Mouse (Mus musculus) intestine, postnatal 0 days (tissue): ENCODE data around the gene Prkci. TPM values are rescaled to one million over a fixed set of nuclear protein-coding genes. Genes with fewer than 3 reads are reported as not detected.
A peak's percentile ranks its signal among the peaks of the same experiment; 100 is the strongest.

Experiments used
- ATAC-seq: fragments of 200-750 bp; cut with Nextera tagmentation; 2 replicates; pipeline ENCODE4 v1.8.0; 2017; ENCODE audit warnings: mild to moderate bottlenecking, moderate TSS enrichment, moderate library complexity
- H3K27ac ChIP-seq: fragments of 300-500 bp; sonication (generic); 2 replicates; pipeline ENCODE4 v1.5.1; 2014; ENCODE audit warnings: mild to moderate bottlenecking, low read depth, low read length, moderate library complexity
- H3K27me3 ChIP-seq: fragments of 300-500 bp; sonication (generic); replicated peaks from 2 replicates; pipeline ENCODE4 v1.6.1; 2014; ENCODE audit warnings: low read length, mixed read lengths; ENCODE audit not compliant: control insufficient read depth, insufficient read depth
- H3K36me3 ChIP-seq: fragments of 300-500 bp; sonication (generic); 2 replicates; pipeline ENCODE4 v1.6.1; 2014; ENCODE audit warnings: mild to moderate bottlenecking, moderate library complexity; ENCODE audit not compliant: control insufficient read depth, insufficient read depth
- H3K4me1 ChIP-seq: fragments of 300-500 bp; sonication (generic); replicated peaks from 2 replicates; pipeline ENCODE4 v1.6.1; 2014; ENCODE audit warnings: antibody characterized with exemption, low read length, mixed read lengths; ENCODE audit not compliant: control insufficient read depth, insufficient read depth
- H3K4me2 ChIP-seq: fragments of 300-500 bp; sonication (generic); replicated peaks from 2 replicates; pipeline ENCODE4 v1.6.1; 2014; ENCODE audit warnings: low read depth, mild to moderate bottlenecking, moderate library complexity
- H3K4me3 ChIP-seq: fragments of 300-500 bp; sonication (generic); 2 replicates; pipeline ENCODE4 v1.5.1; 2014; ENCODE audit warnings: low read depth, low read length
- H3K9ac ChIP-seq: fragments of 300-500 bp; sonication (generic); 2 replicates; pipeline ENCODE4 v1.6.1; 2014; ENCODE audit warnings: mild to moderate bottlenecking, low read depth, low read length
- H3K9me3 ChIP-seq: fragments of 300-500 bp; sonication (generic); 2 replicates; pipeline ENCODE4 v1.6.1; 2016; ENCODE audit warnings: mixed run types; ENCODE audit not compliant: control insufficient read depth
- CTCF ChIP-seq: sonication (generic); IDR thresholded peaks from 2 replicates; pipeline ENCODE4 v1.5.1; 2016; ENCODE audit warnings: low read depth, mild to moderate bottlenecking, control low read depth, antibody characterized with exemption, moderate library complexity
- WGBS: fragments of 180-500 bp; shearing (Covaris S2); extraction: QIAGEN DNeasy Blood & Tissue Kit; methylation state at CpG from one replicate; pipeline ENCODE4 v1.1.7; 2014; 5-methylcytosine and 5-hydroxymethylcytosine counted together
- polyA plus RNA-seq: library from polyadenylated mRNA; unstranded; fragments of >200 nt; fragmentation: Nextera tagmentation; extraction: Ambion mirVana; gene quantifications from 2 replicates; pipeline ENCODE4 v1.2.1, GENCODE M21; 2015

The Prkci gene
- polyA plus RNA-seq, 1 experiment from 2014 or later, result 14.5 TPM

GRCm38 (mm10) chr3:30992161-30992560 is 3.4 kb upstream of the Prkci start:
- Histone ChIP-seq H3K27me3 (no peaks in the 10 kb centered on the region), H3K36me3 (no peaks in the 10 kb centered on the region), H3K4me1 (no peaks in the 10 kb centered on the region), H3K9ac (no peak overlapping the region), H3K4me3 (no peak overlapping the region), H3K27ac (no peak overlapping the region), H3K4me2 (no peak overlapping the region), H3K9me3 (no peaks in the 10 kb centered on the region)
- 66% methylated on average over 7 of the region's 7 CpGs for WGBS
- no peak for TF ChIP-seq CTCF
- no peak for ATAC-seq

- no peak overlapping the region for H3K4me3 ChIP-seq
- no peak overlapping the region for H3K9ac ChIP-seq
- H3K4me2 ChIP-seq, result no peak overlapping the region
- no peaks in the 10 kb centered on the region for H3K27me3 ChIP-seq
- H3K36me3 ChIP-seq, result no peaks in the 10 kb centered on the region
- no peak for ATAC-seq
- TF ChIP-seq CTCF, result no peak
- H3K27ac ChIP-seq, result no peak overlapping the region
- H3K9me3 ChIP-seq, result no peaks in the 10 kb centered on the region
- no peaks in the 10 kb centered on the region for H3K4me1 ChIP-seq
These were observed 2.4 kb upstream of the Prkci start for GRCm38 (mm10) chr3:30993066-30993573.

GRCm38 (mm10) chr3:30994859-30995258 is 688 bp upstream of the Prkci start:
- H3K4me3 ChIP-seq, result peak overlapping the region; percentile 99
- H3K36me3 ChIP-seq, result no peaks in the 10 kb centered on the region
- H3K27ac ChIP-seq, result 0 out of 2 replicates have a peak overlapping the region, but pooled peaks have one; percentile 79
- H3K9me3 ChIP-seq, result no peaks in the 10 kb centered on the region
- no peaks in the 10 kb centered on the region; the same call in 1 of the 2 replicates for H3K4me1 ChIP-seq
- H3K9ac ChIP-seq, result 0 out of 2 replicates have a peak overlapping the region, but pooled peaks have one; percentile 89
- WGBS, result 14% methylated on average over 6 of the region's 6 CpGs
- no peak for ATAC-seq
- TF ChIP-seq CTCF, result no peak
- H3K27me3 ChIP-seq, result no peaks in the 10 kb centered on the region
- H3K4me2 ChIP-seq, result peak overlapping the region; percentile 68

- Histone ChIP-seq H3K4me1 (no peaks in the 10 kb centered on the region; the same call in 1 of the 2 replicates), H3K4me2 (peak overlapping the region; percentile 68), H3K4me3 (peak overlapping the region; percentile 99), H3K27ac (peak overlapping the region; percentile 79), H3K9ac (peak overlapping the region; percentile 89), H3K36me3 (no peaks in the 10 kb centered on the region), H3K27me3 (no peaks in the 10 kb centered on the region), H3K9me3 (no peaks in the 10 kb centered on the region)
- under 1% methylated on average over 49 of the region's 49 CpGs for WGBS
- peak; percentile 28 for ATAC-seq
- TF ChIP-seq CTCF, result no peak
These were observed 546 bp downstream of the Prkci start for GRCm38 (mm10) chr3:30995899-30996687.

- 4% methylated on average over 4 of the region's 4 CpGs for WGBS
- peak overlapping the region; percentile 99 for H3K4me3 ChIP-seq
- TF ChIP-seq CTCF, result no peak
- H3K36me3 ChIP-seq, result no peaks in the 10 kb centered on the region
- ATAC-seq, result no peak
- H3K4me2 ChIP-seq, result peak overlapping the region; percentile 68
- H3K9ac ChIP-seq, result peak overlapping the region; percentile 89; the same call in 1 of the 2 replicates
- H3K27ac ChIP-seq, result no peak overlapping the region; the same call in 1 of the 2 replicates
- H3K4me1 ChIP-seq, result no peaks in the 10 kb centered on the region; the same call in 1 of the 2 replicates
- no peaks in the 10 kb centered on the region for H3K9me3 ChIP-seq
- no peaks in the 10 kb centered on the region for H3K27me3 ChIP-seq
These were observed 1.1 kb downstream of the Prkci start for GRCm38 (mm10) chr3:30996688-30997014.

- H3K9ac ChIP-seq, result no peak overlapping the region
- H3K27me3 ChIP-seq, result no peaks in the 10 kb centered on the region
- ATAC-seq, result peak; percentile 40
- H3K4me2 ChIP-seq, result peak overlapping the region; percentile 28
- no peak overlapping the region for H3K4me3 ChIP-seq
- no peaks in the 10 kb centered on the region; the same call in 1 of the 2 replicates for H3K4me1 ChIP-seq
- no peaks in the 10 kb centered on the region for H3K36me3 ChIP-seq
- no peak for TF ChIP-seq CTCF
- H3K9me3 ChIP-seq, result no peaks in the 10 kb centered on the region
- 24% methylated on average over 10 of the region's 10 CpGs for WGBS
- H3K27ac ChIP-seq, result peak overlapping the region; percentile 24
These were observed 4.0 kb downstream of the Prkci start for GRCm38 (mm10) chr3:30999401-31000017.
